Mouse (Mus musculus) heart, adult 2 months (tissue): Measurements from ENCODE around the gene Nemf. TPM values are rescaled to one million over a fixed set of nuclear protein-coding genes. Genes with fewer than 3 reads are reported as not detected.

Experiments
- DNase-seq, 2 experiments: peaks; one replicate each; pipeline ENCODE4 v3.0.0; 2021
- H3K27ac ChIP-seq: fragments of 200-600 bp; 2 replicates; pipeline ENCODE4 v1.8.1; 2022
- H3K27me3 ChIP-seq: fragments of 200-500 bp; 2 replicates; pipeline ENCODE4 v1.6.1; 2012; ENCODE audit warnings: mild to moderate bottlenecking, low read length, inconsistent platforms, mixed read lengths; ENCODE audit not compliant: control insufficient read depth, insufficient read depth
- H3K36me3 ChIP-seq: fragments of 200-500 bp; 2 replicates; pipeline ENCODE4 v1.6.1; 2012; ENCODE audit warnings: low read length, inconsistent platforms; ENCODE audit not compliant: control insufficient read depth, insufficient read depth
- H3K4me1 ChIP-seq: fragments of 200-500 bp; 2 replicates; pipeline ENCODE4 v1.6.1; 2011; ENCODE audit warnings: low read length; ENCODE audit not compliant: control insufficient read depth, insufficient read depth
- H3K4me3 ChIP-seq: fragments of 200-600 bp; 2 replicates; pipeline ENCODE4 v1.8.1; 2022
- H3K79me2 ChIP-seq: fragments of 200-500 bp; replicated peaks from 2 replicates; pipeline ENCODE4 v1.6.1; 2012; ENCODE audit warnings: mild to moderate bottlenecking, inconsistent platforms, low read length, moderate library complexity, mixed read lengths; ENCODE audit not compliant: control insufficient read depth, insufficient read depth
- H3K9ac ChIP-seq: fragments of 200-500 bp; 2 replicates; pipeline ENCODE4 v1.6.1; 2012; ENCODE audit warnings: low read depth, mild to moderate bottlenecking, control low read depth, inconsistent platforms, low read length, mixed read lengths
- CTCF ChIP-seq: fragments of 200-600 bp; IDR thresholded peaks from 2 replicates; pipeline ENCODE4 v1.8.1; 2022; ENCODE audit warnings: antibody characterized with exemption, mild to moderate bottlenecking, moderate library complexity
- EP300 ChIP-seq: fragments of 200-500 bp; IDR thresholded peaks from 2 replicates; pipeline ENCODE4 v1.6.1; 2011; ENCODE audit warnings: low read depth, low read length, control low read depth; ENCODE audit not compliant: insufficient read depth
- POLR2A ChIP-seq: fragments of 200-500 bp; IDR thresholded peaks from 2 replicates; pipeline ENCODE4 v1.6.1; 2011; ENCODE audit warnings: mild to moderate bottlenecking, low read depth, low read length, control low read depth; ENCODE audit not compliant: insufficient read depth
- WGBS: fragments of 180-500 bp; shearing (Covaris S2); methylation state at CpG from one replicate; pipeline ENCODE4 v1.1.7; 2018; 5-methylcytosine and 5-hydroxymethylcytosine counted together
- intact Hi-C: fragments of 180-260 bp; cut with DNase I; formaldehyde crosslinking; loops from one replicate; pipeline ENCODE4 v1.15.1; 2025
- polyA plus RNA-seq: library from polyadenylated mRNA; depleted of rRNA; stranded (reverse); fragments of >200 nt; gene quantifications from 2 replicates; pipeline ENCODE4 v1.2.3, GENCODE M21; 2012
- total RNA-seq, 2 experiments: library from RNA; stranded (reverse); gene quantifications; 2 replicates each; pipeline ENCODE4 v1.2.3; 2021

Gene Nemf
- total and polyA plus RNA-seq, 3 experiments, result 3.8 to 22.7 (median 21.9) TPM

DNA sequence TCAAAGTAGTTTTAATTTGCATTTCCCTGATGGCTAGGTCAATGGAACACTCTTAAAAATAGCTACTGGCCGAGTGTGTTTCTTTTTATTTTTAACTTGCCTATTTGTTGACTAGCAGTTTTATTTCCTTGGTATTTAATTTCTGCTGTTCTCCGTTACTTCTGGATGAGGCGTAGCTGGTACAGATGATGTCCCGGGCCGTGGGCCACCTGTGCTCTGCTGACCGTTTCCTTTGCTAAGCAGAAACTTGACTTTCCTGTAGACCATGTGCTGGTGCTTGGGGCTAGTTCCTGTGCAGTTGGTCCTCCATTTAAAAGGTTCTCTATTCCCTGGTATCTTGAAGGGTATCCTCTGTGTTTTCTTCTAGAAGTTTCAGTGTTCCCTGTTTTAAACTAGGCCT is 64.6 kb downstream of the Nemf start:
- no peak overlapping the region for H3K4me3 ChIP-seq
- H3K79me2 ChIP-seq, result 0 out of 2 replicates have a peak, but pooled peaks cover 1% of the 10 kb centered on the region
- H3K9ac ChIP-seq, result no peak overlapping the region
- intact Hi-C loops, result no loop called here
- no peak overlapping the region for H3K27ac ChIP-seq
- H3K27me3 ChIP-seq, result no peaks in the 10 kb centered on the region
- DNase-seq, result no peak
- H3K36me3 ChIP-seq, result no peaks in the 10 kb centered on the region
- TF ChIP-seq POLR2A, result no peak
- TF ChIP-seq CTCF, result no peak
- TF ChIP-seq EP300, result no peak
- no peaks in the 10 kb centered on the region for H3K4me1 ChIP-seq
- 74% methylated on average over 6 of the region's 6 CpGs for WGBS

DNA sequence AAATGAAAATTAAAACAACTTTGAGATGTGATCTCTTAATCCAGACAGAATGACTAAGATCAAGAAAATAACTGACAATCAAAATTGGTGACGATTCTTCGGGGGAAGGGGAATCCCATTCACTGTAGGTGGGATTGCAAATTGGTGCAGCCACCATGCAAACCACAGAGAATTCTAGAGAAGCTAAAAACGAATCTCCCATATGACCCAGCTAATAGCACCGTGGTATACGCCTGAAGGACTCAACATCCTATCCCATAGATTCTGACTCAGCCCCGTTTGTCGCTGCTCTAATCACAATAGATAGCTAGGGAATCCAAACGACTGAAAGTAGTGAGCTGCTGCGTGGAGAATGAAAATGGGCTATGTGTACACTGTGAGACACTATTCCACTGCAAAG is 68.3 kb downstream of the Nemf start:
- intact Hi-C loops, result no loop called here
- no peak for TF ChIP-seq POLR2A
- TF ChIP-seq CTCF, result no peak
- TF ChIP-seq EP300, result no peak
- 52% methylated on average over 9 of the region's 9 CpGs for WGBS

GRCm38 (mm10) chr12:69287535-69287934 is 69.4 kb downstream of the Nemf start:
- no peak for DNase-seq
- TF ChIP-seq CTCF (no peak), POLR2A (no peak), EP300 (no peak)
- Histone ChIP-seq H3K4me1 (no peaks in the 10 kb centered on the region), H3K79me2 (no peaks in the 10 kb centered on the region), H3K9ac (no peak overlapping the region), H3K27ac (no peak overlapping the region), H3K4me3 (no peak overlapping the region), H3K27me3 (no peaks in the 10 kb centered on the region), H3K36me3 (no peaks in the 10 kb centered on the region)
- 86% methylated on average over 8 of the region's 8 CpGs for WGBS
- intact Hi-C loops, result no loop called here

More for the DNA sequence above, 68.3 kb downstream of the Nemf start:
- H3K27me3 ChIP-seq, result no peaks in the 10 kb centered on the region
- no peak overlapping the region for H3K4me3 ChIP-seq
- no peak overlapping the region for H3K9ac ChIP-seq
- no peaks in the 10 kb centered on the region for H3K79me2 ChIP-seq
- H3K36me3 ChIP-seq, result no peaks in the 10 kb centered on the region
- DNase-seq, result no peak
- no peak overlapping the region for H3K27ac ChIP-seq
- no peaks in the 10 kb centered on the region for H3K4me1 ChIP-seq

DNA sequence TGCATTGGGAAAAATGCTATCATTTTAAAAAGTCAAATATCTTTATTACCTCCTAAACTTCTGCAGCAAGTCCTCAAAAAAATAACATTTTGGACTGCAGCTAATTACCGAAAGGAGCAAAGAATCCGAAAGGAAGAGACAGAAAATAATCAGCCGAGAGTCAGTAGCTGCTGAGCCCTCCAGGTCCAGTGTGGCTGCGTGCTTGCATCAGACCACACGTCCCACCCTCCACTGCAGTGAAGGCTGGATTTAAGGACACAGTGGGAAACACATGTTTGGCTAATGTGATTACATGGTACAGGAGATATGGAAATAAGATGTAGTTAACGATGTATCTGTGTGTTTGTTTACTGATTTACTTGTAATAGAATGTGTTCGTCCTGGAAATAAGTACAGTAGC is 73.8 kb downstream of the Nemf start:
- TF ChIP-seq EP300 (no peak), CTCF (no peak), POLR2A (no peak)
- H3K27ac ChIP-seq, result no peak overlapping the region
- H3K4me1 ChIP-seq, result no peaks in the 10 kb centered on the region
- intact Hi-C loops, result no loop called here
- H3K27me3 ChIP-seq, result no peaks in the 10 kb centered on the region
- no peak overlapping the region for H3K9ac ChIP-seq
- no peaks in the 10 kb centered on the region for H3K36me3 ChIP-seq
- H3K79me2 ChIP-seq, result no peaks in the 10 kb centered on the region
- no peak overlapping the region for H3K4me3 ChIP-seq
- DNase-seq, result no peak
- 82% methylated on average over 7 of the region's 7 CpGs for WGBS

DNA sequence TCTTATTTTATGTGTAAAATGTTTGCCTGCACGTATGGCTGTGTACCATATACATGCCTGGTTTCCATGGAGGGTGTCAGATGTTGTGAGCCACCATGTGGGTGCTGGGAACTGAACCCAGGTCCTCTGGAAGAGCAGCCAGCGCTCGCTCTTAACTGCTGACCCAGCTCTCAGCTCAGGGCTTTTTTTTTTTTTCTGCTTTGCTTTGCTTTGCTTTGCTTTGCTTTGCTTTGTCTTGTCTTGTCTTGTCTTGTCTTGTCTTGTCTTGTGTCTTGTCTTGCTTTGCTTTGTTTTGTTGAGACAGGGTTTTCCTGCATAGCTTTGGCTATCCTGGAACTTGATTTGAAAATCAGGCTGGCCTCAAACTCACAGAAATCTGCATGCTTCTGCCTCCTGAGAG is 76.0 kb downstream of the Nemf start:
- no peak overlapping the region for H3K9ac ChIP-seq
- no peak for TF ChIP-seq CTCF
- no peak for TF ChIP-seq EP300
- no peak for TF ChIP-seq POLR2A
- no peaks in the 10 kb centered on the region for H3K79me2 ChIP-seq
- H3K4me1 ChIP-seq, result no peaks in the 10 kb centered on the region
- no peak overlapping the region for H3K27ac ChIP-seq
- intact Hi-C loops, result no loop called here
- no peak overlapping the region for H3K4me3 ChIP-seq
- DNase-seq, result no peak
- 95% methylated on average over 3 of the region's 3 CpGs for WGBS
- no peaks in the 10 kb centered on the region for H3K36me3 ChIP-seq
- H3K27me3 ChIP-seq, result no peaks in the 10 kb centered on the region

DNA sequence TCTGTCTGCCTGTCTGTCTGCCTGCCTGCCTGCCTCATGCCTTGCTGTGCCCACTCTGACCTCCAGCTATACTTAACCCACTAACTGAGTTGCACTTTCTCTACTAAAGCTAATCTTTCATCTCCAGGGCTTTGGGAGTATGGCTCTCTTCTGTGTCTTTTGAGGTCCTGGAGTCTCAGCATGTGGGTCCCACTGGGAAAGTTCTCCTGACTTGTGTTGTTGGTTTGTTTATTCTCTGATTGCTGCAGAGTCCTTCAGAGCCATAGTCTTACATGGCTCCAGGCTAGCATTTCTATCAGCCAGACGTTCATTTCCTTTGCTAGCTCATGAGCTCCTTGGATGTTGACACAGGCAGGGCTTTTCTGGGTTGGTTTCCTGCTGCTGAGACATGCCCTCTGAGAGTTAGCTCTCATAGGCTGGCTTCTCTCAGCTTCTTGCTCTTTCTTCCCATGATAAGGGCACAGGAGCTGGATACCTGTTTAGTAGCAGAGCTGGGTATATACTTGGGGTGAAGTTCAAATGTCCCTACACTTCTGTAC is 77.0 kb downstream of the Nemf start:
- Histone ChIP-seq H3K36me3 (no peaks in the 10 kb centered on the region), H3K4me1 (no peaks in the 10 kb centered on the region), H3K9ac (no peak overlapping the region), H3K27ac (no peak overlapping the region), H3K4me3 (no peak overlapping the region), H3K79me2 (no peaks in the 10 kb centered on the region), H3K27me3 (no peaks in the 10 kb centered on the region)
- no peak for DNase-seq
- no peak for TF ChIP-seq CTCF
- no peak for TF ChIP-seq POLR2A
- no peak for TF ChIP-seq EP300
- 24% methylated on average over 1 of the region's 1 CpGs for WGBS
- intact Hi-C loops, result no loop called here
